Mouse (Mus musculus): Measurements from ENCODE around the gene Hoxa4. TPM values are rescaled to one million over a fixed set of nuclear protein-coding genes. Genes with fewer than 3 reads are reported as not detected.

Gene Hoxa4
- polyA plus RNA-seq, 1 experiment = not detected

- TF ChIP-seq GATA1 (IDR thresholded peaks at IDR 0.05; ENCODE audit: low read length) = no peak
These were observed 30.6 kb upstream of the Hoxa4 start for GRCm38 (mm10) chr6:52221993-52222685.

- TF ChIP-seq GATA1 (IDR thresholded peaks at IDR 0.05; ENCODE audit: low read length) = no peak
These were observed 29.9 kb upstream of the Hoxa4 start, which contains the start of gene Hoxa7 for GRCm38 (mm10) chr6:52221337-52221992. Hoxa7 (minus strand) TSS chr6:52221854.

GRCm38 (mm10) chr6:52220865-52221310, 29.3 kb upstream of the Hoxa4 start:
- no peak for TF ChIP-seq GATA1 (IDR thresholded peaks at IDR 0.05; ENCODE audit: low read length)

GRCm38 (mm10) chr6:52220003-52220864, 28.7 kb upstream of the Hoxa4 start:
- TF ChIP-seq GATA1 (IDR thresholded peaks at IDR 0.05; ENCODE audit: low read length) = no peak

GRCm38 (mm10) chr6:52219234-52219942, 27.8 kb upstream of the Hoxa4 start:
- TF ChIP-seq GATA1 (IDR thresholded peaks at IDR 0.05; ENCODE audit: low read length) = no peak

- TF ChIP-seq GATA1 (IDR thresholded peaks at IDR 0.05; ENCODE audit: low read length) = no peak
These were observed 27.2 kb upstream of the Hoxa4 start for GRCm38 (mm10) chr6:52218643-52219215.

GRCm38 (mm10) chr6:52217895-52218642, 26.5 kb upstream of the Hoxa4 start:
- no peak for TF ChIP-seq GATA1 (IDR thresholded peaks at IDR 0.05; ENCODE audit: low read length)

GRCm38 (mm10) chr6:52217459-52217768, 25.9 kb upstream of the Hoxa4 start:
- no peak for TF ChIP-seq GATA1 (IDR thresholded peaks at IDR 0.05; ENCODE audit: low read length)

- no peak for TF ChIP-seq GATA1 (IDR thresholded peaks at IDR 0.05; ENCODE audit: low read length)
These were observed 25.3 kb upstream of the Hoxa4 start for GRCm38 (mm10) chr6:52216691-52217458.

- no peak for TF ChIP-seq GATA1 (IDR thresholded peaks at IDR 0.05; ENCODE audit: low read length)
These were observed 24.4 kb upstream of the Hoxa4 start for GRCm38 (mm10) chr6:52215771-52216535.

- no peak for TF ChIP-seq GATA1 (IDR thresholded peaks at IDR 0.05; ENCODE audit: low read length)
These were observed 23.5 kb upstream of the Hoxa4 start for GRCm38 (mm10) chr6:52215070-52215469.

GRCm38 (mm10) chr6:52214271-52214670, 22.7 kb upstream of the Hoxa4 start:
- no peak for TF ChIP-seq GATA1 (IDR thresholded peaks at IDR 0.05; ENCODE audit: low read length)

Measured in G1E-ER4 (cell line).